Mouse (Mus musculus) skeletal muscle tissue, postnatal 0 days (tissue): ENCODE results near the gene Vmn2r83. TPM values are rescaled to one million over a fixed set of nuclear protein-coding genes. Genes with fewer than 3 reads are reported as not detected.

Experiments used
- microRNA-seq, 2 experiments: library from miRNA; unstranded; fragments of <30 nt; microRNA quantifications; one replicate each; pipeline ENCODE4; 2016
- polyA plus RNA-seq: library from polyadenylated mRNA; unstranded; fragments of >200 nt; fragmentation: Nextera tagmentation; extraction: Ambion mirVana; gene quantifications from 2 replicates; pipeline ENCODE4 v1.2.1, GENCODE M21; 2015

Gene Vmn2r83
- not detected in 2 replicates for polyA plus RNA-seq

DNA sequence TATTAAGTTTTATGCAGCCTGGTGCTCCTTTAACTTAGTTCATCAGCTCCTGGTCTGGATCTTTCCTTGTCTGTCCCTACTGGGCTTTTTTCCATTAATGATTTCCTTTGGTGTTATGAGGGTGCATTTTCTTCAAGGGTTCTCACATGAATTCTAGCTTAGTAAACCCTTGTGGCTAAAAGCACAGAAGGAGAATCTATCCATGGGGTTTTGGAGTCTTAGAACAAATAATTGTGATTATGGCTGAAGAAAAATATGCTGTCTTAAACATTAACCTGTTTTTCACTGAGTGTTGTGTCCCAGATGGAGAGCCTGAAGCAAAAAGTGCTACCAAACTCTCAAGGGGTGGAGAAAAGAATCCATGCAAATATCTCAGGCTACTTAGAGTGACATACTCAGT, at the start of gene Vmn2r83:
Gene Vmn2r83 (plus strand): TSS at position 301 of the 400 bp plus-strand sequence.

DNA sequence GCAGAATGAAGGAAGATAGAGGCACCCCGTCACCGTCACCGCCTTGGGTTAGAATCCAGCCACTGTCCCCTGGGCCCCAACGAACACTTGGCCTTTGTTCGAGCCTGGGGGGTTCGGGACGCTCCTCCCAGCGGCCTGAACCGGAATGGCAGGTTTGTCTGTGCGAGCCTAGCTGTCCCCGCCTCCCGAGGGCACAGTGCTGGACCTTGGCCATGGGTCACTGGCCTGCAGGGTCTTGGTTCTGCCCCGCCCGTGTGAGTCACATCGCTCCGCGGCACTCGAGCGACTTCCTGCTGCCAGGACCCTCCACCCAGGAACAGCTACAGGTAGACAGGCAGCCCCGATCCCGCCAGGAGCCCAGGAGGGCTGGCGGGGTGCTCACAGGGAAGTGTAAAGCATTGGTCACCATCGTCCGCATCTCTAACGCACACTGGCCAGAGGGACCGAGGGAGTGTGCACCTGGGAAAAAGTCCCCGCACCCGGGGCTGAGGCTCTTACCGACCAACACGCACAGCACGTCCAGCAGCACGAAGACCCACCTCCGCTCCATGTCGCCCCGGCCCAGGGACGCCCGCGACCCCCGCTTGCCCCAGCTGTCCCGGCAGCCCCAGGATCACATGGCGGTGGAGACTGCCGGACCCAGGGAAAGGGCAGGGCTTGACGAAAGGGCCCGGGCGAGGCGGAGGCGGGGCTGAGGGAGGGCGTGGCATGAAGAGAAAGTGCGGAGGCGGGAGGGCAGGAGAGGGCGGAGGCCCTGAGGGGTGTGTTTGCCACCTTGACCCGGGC, 64.8 kb downstream of the Vmn2r83 start, which contains the start of gene Plpp2:
Gene Plpp2 (minus strand): TSS at position 671 of the 786 bp plus-strand sequence.

Small RNAs within 50 kb of the gene (microRNA-seq; reads per million reads assigned to microRNA genes)
- 0 reads per million in 2 experiments for gene Mir6909

Other genes with a start within 250 kb of the Vmn2r83 start
- not detected in 2 replicates for gene Vmn2r81, start 221.0 kb upstream of the Vmn2r83 start, polyA plus RNA-seq
- gene Vmn2r82, start 112.2 kb upstream of the Vmn2r83 start, polyA plus RNA-seq: not detected in 2 replicates
- gene Plpp2, start 65.1 kb downstream of the Vmn2r83 start, polyA plus RNA-seq: 2.2 and 3.5 TPM in 2 replicates
- gene Mier2, start 86.5 kb downstream of the Vmn2r83 start, polyA plus RNA-seq: 20.8 and 20.9 TPM in 2 replicates
- gene Theg, start 118.6 kb downstream of the Vmn2r83 start, polyA plus RNA-seq: not detected in 2 replicates
- gene C2cd4c, start 145.3 kb downstream of the Vmn2r83 start, polyA plus RNA-seq: not detected in 2 replicates
- 1.3 and 1.8 TPM in 2 replicates for gene Shc2, start 169.2 kb downstream of the Vmn2r83 start, polyA plus RNA-seq
- 0.13 TPM in 1 of 2 replicates, not detected in the other for gene Odf3l2, start 177.0 kb downstream of the Vmn2r83 start, polyA plus RNA-seq
- gene Madcam1, start 195.8 kb downstream of the Vmn2r83 start, polyA plus RNA-seq: 0.77 and 1.5 TPM in 2 replicates
- 36.8 and 43.0 TPM in 2 replicates for gene Tpgs1, start 200.6 kb downstream of the Vmn2r83 start, polyA plus RNA-seq
- gene Cdc34, start 213.5 kb downstream of the Vmn2r83 start, polyA plus RNA-seq: 329 and 340 TPM in 2 replicates
- 0.26 and 0.43 TPM in 2 replicates for gene Gzmm, start 220.3 kb downstream of the Vmn2r83 start, polyA plus RNA-seq
- gene Bsg, start 235.8 kb downstream of the Vmn2r83 start, polyA plus RNA-seq: 614 and 720 TPM in 2 replicates
- gene Hcn2, start 247.9 kb downstream of the Vmn2r83 start, polyA plus RNA-seq: 0.04 and 0.10 TPM in 2 replicates